Mouse (Mus musculus): Measurements from ENCODE around the gene Carmil1.

Carmil1 gene

GRCm38 (mm10) chr13:24055072-24055869 lies 225.3 kb downstream of the Carmil1 start:
- intact Hi-C loops (cut with DNase I), result no loop called here

- intact Hi-C loops (cut with DNase I), result no loop called here
Observed at GRCm38 (mm10) chr13:24051496-24051895, 229.1 kb downstream of the Carmil1 start.

- intact Hi-C loops (cut with DNase I), result no loop called here
Observed at GRCm38 (mm10) chr13:24050330-24050729, 230.3 kb downstream of the Carmil1 start.

- intact Hi-C loops (cut with DNase I), result no loop called here
Observed at GRCm38 (mm10) chr13:24049267-24050034, 231.1 kb downstream of the Carmil1 start.

GRCm38 (mm10) chr13:24048611-24049010 lies 232.0 kb downstream of the Carmil1 start:
- intact Hi-C loops (cut with DNase I), result no loop called here

GRCm38 (mm10) chr13:24045271-24045670 lies 235.3 kb downstream of the Carmil1 start:
- intact Hi-C loops (cut with DNase I), result no loop called here

- intact Hi-C loops (cut with DNase I), result no loop called here
Observed at GRCm38 (mm10) chr13:24040221-24040620, 240.4 kb downstream of the Carmil1 start.

- intact Hi-C loops (cut with DNase I), result no loop called here
Observed at GRCm38 (mm10) chr13:24037502-24037901, 243.1 kb downstream of the Carmil1 start.

GRCm38 (mm10) chr13:24036150-24036549 lies 244.4 kb downstream of the Carmil1 start:
- intact Hi-C loops (cut with DNase I), result no loop called here

GRCm38 (mm10) chr13:24027191-24028170 lies 253.1 kb downstream of the Carmil1 start:
- intact Hi-C loops (cut with DNase I), result loop anchor here (5.0 kb wide), 1 partner anchor 255 kb away; the partner anchor contains the start of gene Carmil1

- intact Hi-C loops (cut with DNase I), result no loop called here
Observed at GRCm38 (mm10) chr13:24018515-24018914, 262.1 kb downstream of the Carmil1 start.

- intact Hi-C loops (cut with DNase I), result no loop called here
Observed at GRCm38 (mm10) chr13:24005528-24005927, 275.1 kb downstream of the Carmil1 start.

GRCm38 (mm10) chr13:24001797-24002196 lies 278.8 kb downstream of the Carmil1 start:
- intact Hi-C loops (cut with DNase I), result no loop called here

- intact Hi-C loops (cut with DNase I), result no loop called here
Observed at GRCm38 (mm10) chr13:24001081-24001480, 279.5 kb downstream of the Carmil1 start.

GRCm38 (mm10) chr13:23998826-23999225 lies 281.8 kb downstream of the Carmil1 start:
- intact Hi-C loops (cut with DNase I), result no loop called here

GRCm38 (mm10) chr13:23994756-23995155 lies 285.8 kb downstream of the Carmil1 start:
- intact Hi-C loops (cut with DNase I), result no loop called here

- intact Hi-C loops (cut with DNase I), result no loop called here
Observed at GRCm38 (mm10) chr13:23994024-23994423, 286.6 kb downstream of the Carmil1 start.

GRCm38 (mm10) chr13:23990928-23991327 lies 289.7 kb downstream of the Carmil1 start, which contains the start of gene Scgn:
Scgn (minus strand) TSS chr13:23991214.
- intact Hi-C loops (cut with DNase I), result no loop called here

- intact Hi-C loops (cut with DNase I), result no loop called here
Observed at GRCm38 (mm10) chr13:23990451-23990850, 290.1 kb downstream of the Carmil1 start.

GRCm38 (mm10) chr13:23985130-23985529 lies 295.5 kb downstream of the Carmil1 start:
- intact Hi-C loops (cut with DNase I), result no loop called here

- intact Hi-C loops (cut with DNase I), result no loop called here
Observed at GRCm38 (mm10) chr13:23972271-23972670, 308.3 kb downstream of the Carmil1 start.

Data from adrenal gland (tissue).